Mouse (Mus musculus) kidney, adult 2 months (tissue): ENCODE measurements at regions not wholly inside any gene's neighbourhood (a gene's known extent, or its start where the extent isn't known, plus 50 kb on each side); places are given as distances from the start of the nearest gene placed in this dataset.

Experiments used
- DNase-seq: peaks from one replicate; pipeline ENCODE4 v3.0.0; 2021
- H3K27ac ChIP-seq: fragments of 200-500 bp; 2 replicates; pipeline ENCODE4 v1.5.1; 2012; ENCODE audit warnings: low read depth, low read length, control low read depth, inconsistent platforms; ENCODE audit not compliant: insufficient read depth
- H3K27me3 ChIP-seq: fragments of 200-500 bp; replicated peaks from 2 replicates; pipeline ENCODE4 v1.6.1; 2012; ENCODE audit warnings: mild to moderate bottlenecking, moderate library complexity, low read length, inconsistent platforms; ENCODE audit not compliant: control insufficient read depth, insufficient read depth
- H3K36me3 ChIP-seq: fragments of 200-500 bp; 2 replicates; pipeline ENCODE4 v1.6.1; 2012; ENCODE audit warnings: mild to moderate bottlenecking, moderate library complexity, low read length, inconsistent platforms; ENCODE audit not compliant: control insufficient read depth, insufficient read depth
- H3K4me1 ChIP-seq: fragments of 200-500 bp; 2 replicates; pipeline ENCODE4 v1.6.1; 2011; ENCODE audit warnings: low read length; ENCODE audit not compliant: control insufficient read depth, insufficient read depth
- H3K4me3 ChIP-seq: fragments of 200-500 bp; 2 replicates; pipeline ENCODE4 v1.5.1; 2011; ENCODE audit warnings: mild to moderate bottlenecking, low read depth, low read length, control low read depth; ENCODE audit not compliant: insufficient read depth
- CTCF ChIP-seq: fragments of 200-500 bp; conservative IDR thresholded peaks from 2 replicates; pipeline ENCODE4 v1.5.1; 2011; ENCODE audit warnings: low read depth, mild to moderate bottlenecking, control low read depth, low read length, moderate library complexity, mixed read lengths; ENCODE audit not compliant: insufficient read depth, insufficient read length
- POLR2A ChIP-seq: fragments of 200-500 bp; IDR thresholded peaks from one replicate; pipeline ENCODE4 v1.6.1; 2011; ENCODE audit warnings: low read depth, low read length, control low read depth
- WGBS: fragments of 180-500 bp; shearing (Covaris S2); methylation state at CpG from one replicate; pipeline ENCODE4 v1.1.7; 2018; 5-methylcytosine and 5-hydroxymethylcytosine counted together

GRCm38 (mm10) chr6:35388827-35389226 is 62.9 kb upstream of the Fam180a start:
- WGBS, result 23% methylated on average over 3 of the region's 3 CpGs
- DNase-seq, result no peak
- TF ChIP-seq CTCF (no peak), POLR2A (no peak)

GRCm38 (mm10) chr6:35381536-35381935 is 55.6 kb upstream of the Fam180a start:
- 70% methylated on average over 3 of the region's 3 CpGs for WGBS

More at GRCm38 (mm10) chr6:35388827-35389226, 62.9 kb upstream of the Fam180a start:
- Histone ChIP-seq H3K27ac (no peak overlapping the region), H3K4me3 (no peak overlapping the region), H3K27me3 (no peaks in the 10 kb centered on the region), H3K4me1 (no peaks in the 10 kb centered on the region), H3K36me3 (no peaks in the 10 kb centered on the region)

GRCm38 (mm10) chr6:35380721-35381466 is 55.0 kb upstream of the Fam180a start:
- Histone ChIP-seq H3K4me3 (no peak overlapping the region), H3K27me3 (no peaks in the 10 kb centered on the region), H3K36me3 (no peaks in the 10 kb centered on the region), H3K27ac (no peak overlapping the region), H3K4me1 (no peaks in the 10 kb centered on the region; the same call in 1 of the 2 replicates)
- 17% methylated on average over 11 of the region's 11 CpGs for WGBS
- DNase-seq, result peak; percentile 40
- no peak for TF ChIP-seq POLR2A
- TF ChIP-seq CTCF, result peak; percentile 71

More at GRCm38 (mm10) chr6:35381536-35381935, 55.6 kb upstream of the Fam180a start:
- H3K4me1 ChIP-seq, result no peaks in the 10 kb centered on the region; the same call in 1 of the 2 replicates
- H3K27ac ChIP-seq, result no peak overlapping the region
- no peak for DNase-seq
- no peaks in the 10 kb centered on the region for H3K36me3 ChIP-seq
- H3K27me3 ChIP-seq, result no peaks in the 10 kb centered on the region
- H3K4me3 ChIP-seq, result no peak overlapping the region
- TF ChIP-seq POLR2A, result no peak
- TF ChIP-seq CTCF, result no peak

- TF ChIP-seq CTCF (peak; percentile 99), POLR2A (no peak)
- whole genome bisulfite sequencing, result 13% methylated on average over 8 of the region's 8 CpGs
- DNase-seq, result peak; percentile 88
- Histone ChIP-seq H3K4me1 (no peaks in the 10 kb centered on the region; the same call in 1 of the 2 replicates), H3K27ac (no peak overlapping the region), H3K27me3 (no peaks in the 10 kb centered on the region), H3K36me3 (no peaks in the 10 kb centered on the region), H3K4me3 (no peak overlapping the region)
Measured at GRCm38 (mm10) chr6:35379890-35380289, 53.9 kb upstream of the Fam180a start.

- TF ChIP-seq POLR2A (no peak), CTCF (no peak)
- no peak overlapping the region for H3K27ac ChIP-seq
- no peak overlapping the region for H3K4me3 ChIP-seq
- DNase-seq, result no peak
- H3K36me3 ChIP-seq, result no peaks in the 10 kb centered on the region
- 86% methylated on average over 6 of the region's 6 CpGs for WGBS
- no peaks in the 10 kb centered on the region for H3K27me3 ChIP-seq
- H3K4me1 ChIP-seq, result no peaks in the 10 kb centered on the region; the same call in 1 of the 2 replicates
Measured at GRCm38 (mm10) chr6:35378851-35379250, 52.9 kb upstream of the Fam180a start.

GRCm38 (mm10) chr6:35377535-35377934 is 51.6 kb upstream of the Fam180a start:
- H3K36me3 ChIP-seq, result no peaks in the 10 kb centered on the region
- H3K27ac ChIP-seq, result no peak overlapping the region
- H3K27me3 ChIP-seq, result no peaks in the 10 kb centered on the region
- WGBS, result 87% methylated on average over 3 of the region's 3 CpGs
- no peak for DNase-seq
- no peaks in the 10 kb centered on the region; the same call in 1 of the 2 replicates for H3K4me1 ChIP-seq
- TF ChIP-seq CTCF, result no peak
- no peak for TF ChIP-seq POLR2A
- H3K4me3 ChIP-seq, result no peak overlapping the region

GRCm38 (mm10) chr6:35376526-35376925 is 50.6 kb upstream of the Fam180a start:
- H3K36me3 ChIP-seq, result no peaks in the 10 kb centered on the region
- DNase-seq, result no peak
- H3K27ac ChIP-seq, result no peak overlapping the region
- H3K27me3 ChIP-seq, result no peaks in the 10 kb centered on the region
- no peak overlapping the region for H3K4me3 ChIP-seq
- TF ChIP-seq POLR2A (no peak), CTCF (no peak)
- H3K4me1 ChIP-seq, result no peaks in the 10 kb centered on the region; the same call in 1 of the 2 replicates
- WGBS, result 79% methylated on average over 9 of the region's 9 CpGs
